Mouse (Mus musculus): ENCODE results near the gene Rfx7. TPM values are rescaled to one million over a fixed set of nuclear protein-coding genes. Genes with fewer than 3 reads are reported as not detected.

The Rfx7 gene
- polyA plus RNA-seq, 1 experiment from 2014 or later: 5.7 TPM

DNA sequence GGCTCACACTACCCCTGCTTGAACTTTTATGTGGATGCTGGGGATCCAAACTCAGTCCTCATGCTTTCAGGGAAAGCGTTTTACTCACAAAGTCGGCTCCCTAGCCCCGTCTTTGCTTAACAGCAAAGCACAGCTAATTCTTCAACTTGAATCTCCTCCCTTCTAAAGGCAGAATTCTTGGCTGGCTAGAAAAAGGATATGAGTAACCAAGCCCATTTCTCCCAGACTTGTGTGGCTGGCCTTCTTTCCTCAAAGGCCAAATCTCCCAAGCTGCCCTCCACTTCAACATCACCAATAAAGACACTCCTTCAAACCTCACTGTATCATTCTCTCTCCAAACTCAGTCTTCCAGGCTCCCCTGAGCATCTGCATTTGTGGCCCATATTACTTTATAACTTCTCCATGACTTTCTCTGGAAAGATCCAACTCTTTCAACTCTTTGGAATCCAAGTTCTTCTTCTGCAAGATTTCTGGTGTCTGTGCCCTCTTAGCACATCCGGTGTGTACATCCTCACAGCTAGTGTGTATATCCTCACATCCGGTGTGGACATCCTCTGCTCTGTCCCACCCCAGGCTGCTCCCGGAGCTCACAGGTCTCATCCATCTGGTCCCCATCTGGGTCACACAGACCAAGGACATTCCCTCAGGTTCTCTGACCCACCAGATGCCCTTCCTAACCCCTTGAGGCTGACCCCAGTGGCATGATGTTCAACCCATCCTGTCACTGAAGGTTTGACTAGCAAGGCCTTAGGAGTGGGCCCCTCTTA lies 111.8 kb downstream of the Rfx7 start:
- H3K36me3 ChIP-seq: no peaks in the 10 kb centered on the region
- H3K4me1 ChIP-seq: peaks cover 29% of the 10 kb centered on the region
- no peak overlapping the region for H3K9ac ChIP-seq
- H3K9me3 ChIP-seq (replicated peaks): no peaks in the 10 kb centered on the region
- H3K4me3 ChIP-seq: no peak overlapping the region
- no peak for ATAC-seq
- H3K27me3 ChIP-seq (replicated peaks): 0 out of 2 replicates have a peak, but pooled peaks cover 8% of the 10 kb centered on the region
- H3K27ac ChIP-seq: no peak overlapping the region
- 79% methylated on average over 6 of the region's 6 CpGs for WGBS (ENCODE audit: insufficient replicate concordance)
- no peak overlapping the region for H3K4me2 ChIP-seq

DNA sequence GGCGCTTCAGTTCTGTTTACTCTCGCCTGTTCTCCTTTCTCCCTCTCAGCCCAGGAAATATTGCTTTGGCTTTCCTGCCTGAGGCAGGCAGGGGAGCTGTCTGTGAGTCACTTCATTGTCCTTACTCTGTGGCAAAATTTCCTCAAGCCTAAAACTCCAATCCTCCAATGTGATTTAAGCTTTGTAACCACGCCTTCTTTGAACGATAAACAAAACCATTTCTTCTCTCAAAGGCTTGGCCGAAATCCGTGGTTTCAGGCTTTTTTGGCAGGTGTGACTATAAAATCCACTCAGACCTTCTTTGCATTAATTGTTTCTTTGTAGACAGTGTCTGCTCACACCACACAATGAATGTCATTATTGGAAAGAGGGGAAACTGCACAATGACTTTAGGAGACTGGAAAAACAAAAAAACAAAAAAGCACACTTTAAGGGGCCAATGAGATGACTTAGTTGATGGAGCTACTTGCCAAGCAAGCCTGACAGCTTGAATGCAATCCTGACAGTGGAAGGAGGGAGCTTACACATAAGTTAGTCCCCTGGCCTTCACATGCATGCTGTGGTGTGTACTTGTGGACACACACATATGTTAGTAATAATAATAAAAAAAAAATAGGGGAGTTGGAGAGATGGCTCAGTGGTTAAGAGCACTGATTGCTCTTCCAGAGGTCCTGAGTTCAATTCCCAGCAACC lies 112.5 kb downstream of the Rfx7 start:
- ATAC-seq: no peak
- H3K9me3 ChIP-seq (replicated peaks): no peaks in the 10 kb centered on the region
- H3K4me3 ChIP-seq: no peak overlapping the region
- 40% methylated on average over 6 of the region's 6 CpGs for WGBS (ENCODE audit: insufficient replicate concordance)
- H3K4me2 ChIP-seq: no peak overlapping the region
- no peaks in the 10 kb centered on the region for H3K36me3 ChIP-seq
- peaks cover 22% of the 10 kb centered on the region for H3K4me1 ChIP-seq
- no peak overlapping the region for H3K9ac ChIP-seq
- 0 out of 2 replicates have a peak, but pooled peaks cover 8% of the 10 kb centered on the region for H3K27me3 ChIP-seq (replicated peaks)
- no peak overlapping the region for H3K27ac ChIP-seq

DNA sequence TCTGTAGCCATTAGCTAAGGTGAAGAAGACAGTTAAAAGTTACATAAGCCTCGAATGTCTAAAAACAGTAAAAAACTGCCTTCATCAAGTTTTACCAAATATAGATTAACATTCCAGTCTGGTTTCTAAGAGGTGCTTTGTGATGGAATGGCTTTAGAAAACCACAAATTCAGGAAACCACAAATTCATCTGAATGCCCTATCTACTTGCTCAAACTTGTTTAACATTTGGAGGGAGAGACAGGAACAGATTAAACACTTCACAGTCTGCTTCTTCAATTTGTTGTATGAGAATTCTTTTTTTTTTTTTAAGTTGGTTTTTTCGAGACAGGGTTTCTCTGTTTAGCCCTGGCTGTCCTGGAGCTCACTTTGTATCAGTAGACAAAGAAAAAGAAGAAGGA lies 117.7 kb downstream of the Rfx7 start:
- no peak overlapping the region for H3K9ac ChIP-seq
- no peak overlapping the region for H3K4me3 ChIP-seq
- no peaks in the 10 kb centered on the region for H3K9me3 ChIP-seq (replicated peaks)
- H3K27ac ChIP-seq: no peak overlapping the region
- H3K4me1 ChIP-seq: 0 out of 2 replicates have a peak, but pooled peaks cover 6% of the 10 kb centered on the region
- no peak overlapping the region for H3K4me2 ChIP-seq
- H3K36me3 ChIP-seq: no peaks in the 10 kb centered on the region
- no peak for ATAC-seq
- H3K27me3 ChIP-seq (replicated peaks): peaks cover 19% of the 10 kb centered on the region; the same call in 1 of the 2 replicates
- WGBS (ENCODE audit: insufficient replicate concordance): 21% methylated on average over 2 of the region's 2 CpGs

DNA sequence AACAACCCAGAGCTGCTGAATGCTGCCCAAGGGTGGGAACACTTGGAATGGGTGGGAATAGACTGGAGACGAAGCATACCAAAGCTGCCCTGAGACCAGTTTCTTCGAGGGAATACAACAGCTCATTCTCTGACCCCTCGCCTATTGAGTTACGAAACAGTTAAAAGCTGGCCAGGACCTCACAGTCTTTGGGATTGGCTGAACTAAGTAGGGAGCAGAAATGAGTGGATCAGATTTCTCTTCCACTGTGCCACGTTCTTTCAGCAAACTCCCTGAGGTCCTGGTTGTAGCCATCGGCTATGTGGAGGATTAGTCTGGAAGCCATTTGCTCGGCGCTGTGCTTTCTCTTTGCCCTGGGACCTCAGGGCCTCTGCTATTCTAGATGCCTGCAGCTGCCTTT lies 120.9 kb downstream of the Rfx7 start:
- H3K4me3 ChIP-seq: no peak overlapping the region; the same call in 1 of the 2 replicates
- H3K36me3 ChIP-seq: no peaks in the 10 kb centered on the region
- H3K9me3 ChIP-seq (replicated peaks): no peaks in the 10 kb centered on the region
- 51% methylated on average over 8 of the region's 8 CpGs for WGBS (ENCODE audit: insufficient replicate concordance)
- peak overlapping the region; percentile 4; the same call in 1 of the 2 replicates for H3K9ac ChIP-seq
- ATAC-seq: no peak
- H3K27ac ChIP-seq: peak overlapping the region; percentile 45
- no peak overlapping the region for H3K4me2 ChIP-seq
- H3K27me3 ChIP-seq (replicated peaks): peaks cover 16% of the 10 kb centered on the region; the same call in 1 of the 2 replicates
- H3K4me1 ChIP-seq: peaks cover 35% of the 10 kb centered on the region

GRCm38 (mm10) chr9:72653533-72653932 lies 121.5 kb downstream of the Rfx7 start:
- Histone ChIP-seq H3K27ac (peak overlapping the region; percentile 45), H3K4me1 (peaks cover 35% of the 10 kb centered on the region), H3K9ac (no peak overlapping the region), H3K36me3 (no peaks in the 10 kb centered on the region), H3K27me3 (replicated peaks) (peaks cover 11% of the 10 kb centered on the region; the same call in 1 of the 2 replicates), H3K4me2 (no peak overlapping the region), H3K4me3 (no peak overlapping the region), H3K9me3 (replicated peaks) (no peaks in the 10 kb centered on the region)
- WGBS (ENCODE audit: insufficient replicate concordance): 62% methylated on average over 4 of the region's 4 CpGs
- no peak for ATAC-seq

DNA sequence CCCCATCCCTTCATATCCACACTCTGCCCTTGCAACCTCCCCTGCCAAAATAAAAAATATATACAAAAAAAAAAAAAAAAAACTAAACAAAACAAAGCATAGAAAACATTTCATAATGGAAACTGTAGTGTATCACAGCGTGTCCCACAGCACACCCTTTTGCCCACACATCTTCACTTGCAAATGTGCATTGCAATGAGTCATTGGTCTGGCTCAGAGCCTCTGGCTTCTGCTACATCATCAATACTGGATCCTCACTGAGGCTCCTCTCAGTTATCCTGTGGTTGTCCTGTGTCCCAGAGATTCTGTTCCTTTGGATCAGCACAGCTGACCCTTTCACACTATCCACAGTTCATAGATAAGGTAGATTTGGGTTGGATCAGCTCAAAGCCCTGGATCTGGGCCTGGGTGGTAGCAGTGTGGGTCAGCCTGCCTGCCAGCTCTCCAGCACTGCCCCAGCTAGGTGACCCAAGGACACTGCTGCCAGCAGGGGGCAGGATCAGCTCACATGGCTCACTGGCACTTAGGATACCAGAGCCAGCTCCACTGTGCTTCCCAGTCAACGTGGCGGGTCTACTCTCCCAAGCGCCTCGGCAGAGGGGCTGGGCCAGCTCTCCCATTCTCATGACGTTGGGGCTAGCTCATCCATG lies 122.7 kb downstream of the Rfx7 start:
- no peaks in the 10 kb centered on the region for H3K36me3 ChIP-seq
- no peaks in the 10 kb centered on the region for H3K9me3 ChIP-seq (replicated peaks)
- peaks cover 35% of the 10 kb centered on the region for H3K4me1 ChIP-seq
- ATAC-seq: peak; percentile 75
- H3K9ac ChIP-seq: no peak overlapping the region
- peaks cover 11% of the 10 kb centered on the region; the same call in 1 of the 2 replicates for H3K27me3 ChIP-seq (replicated peaks)
- 53% methylated on average over 6 of the region's 6 CpGs for WGBS (ENCODE audit: insufficient replicate concordance)
- H3K4me3 ChIP-seq: no peak overlapping the region
- H3K4me2 ChIP-seq: no peak overlapping the region
- no peak overlapping the region for H3K27ac ChIP-seq

GRCm38 (mm10) chr9:72655602-72656001 lies 123.6 kb downstream of the Rfx7 start:
- 61% methylated on average over 5 of the region's 5 CpGs for WGBS (ENCODE audit: insufficient replicate concordance)
- no peak overlapping the region for H3K27ac ChIP-seq
- ATAC-seq: peak; percentile 16; the same call in 1 of the 2 replicates
- H3K9me3 ChIP-seq (replicated peaks): no peaks in the 10 kb centered on the region
- peaks cover 11% of the 10 kb centered on the region; the same call in 1 of the 2 replicates for H3K27me3 ChIP-seq (replicated peaks)
- no peak overlapping the region for H3K4me2 ChIP-seq
- peaks cover 42% of the 10 kb centered on the region for H3K4me1 ChIP-seq
- H3K36me3 ChIP-seq: no peaks in the 10 kb centered on the region
- H3K9ac ChIP-seq: no peak overlapping the region
- no peak overlapping the region for H3K4me3 ChIP-seq

GRCm38 (mm10) chr9:72656491-72656890 lies 124.5 kb downstream of the Rfx7 start:
- Histone ChIP-seq H3K9me3 (replicated peaks) (no peaks in the 10 kb centered on the region), H3K4me2 (no peak overlapping the region), H3K36me3 (no peaks in the 10 kb centered on the region), H3K9ac (no peak overlapping the region), H3K4me3 (no peak overlapping the region), H3K27me3 (replicated peaks) (peaks cover 11% of the 10 kb centered on the region; the same call in 1 of the 2 replicates), H3K4me1 (peaks cover 50% of the 10 kb centered on the region), H3K27ac (0 out of 2 replicates have a peak overlapping the region, but pooled peaks have one; percentile 8)
- no peak for ATAC-seq
- 38% methylated on average over 4 of the region's 4 CpGs for WGBS (ENCODE audit: insufficient replicate concordance)

DNA sequence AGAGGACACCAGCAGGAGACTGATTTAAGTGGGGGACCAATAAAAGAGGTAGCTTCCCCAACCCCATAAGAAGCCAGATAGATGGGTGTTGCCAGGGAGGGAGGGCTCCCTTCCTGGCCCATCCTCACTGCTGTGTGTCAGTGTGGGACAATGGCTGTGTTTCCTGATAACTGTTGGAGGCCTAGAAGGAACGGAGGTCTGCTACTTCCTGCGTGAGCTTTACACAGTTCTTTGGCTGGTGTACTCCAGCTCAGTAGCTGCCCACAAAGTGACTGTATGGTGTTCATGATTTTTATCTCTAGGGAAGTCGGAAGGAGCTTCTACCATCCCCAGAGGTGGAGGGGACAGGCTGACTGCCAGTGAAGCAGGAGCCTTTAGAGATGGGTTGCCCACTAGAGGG lies 124.9 kb downstream of the Rfx7 start:
- Histone ChIP-seq H3K4me3 (no peak overlapping the region), H3K27ac (peak overlapping the region; percentile 8; the same call in 1 of the 2 replicates), H3K36me3 (no peaks in the 10 kb centered on the region), H3K9me3 (replicated peaks) (no peaks in the 10 kb centered on the region), H3K4me2 (no peak overlapping the region), H3K9ac (0 out of 2 replicates have a peak overlapping the region, but pooled peaks have one; percentile 1), H3K27me3 (replicated peaks) (peaks cover 11% of the 10 kb centered on the region; the same call in 1 of the 2 replicates), H3K4me1 (peaks cover 54% of the 10 kb centered on the region)
- ATAC-seq: peak; percentile 28; the same call in 1 of the 2 replicates
- 12% methylated on average over 3 of the region's 3 CpGs for WGBS (ENCODE audit: insufficient replicate concordance)

- ATAC-seq: no peak
- Histone ChIP-seq H3K9ac (no peak overlapping the region), H3K4me1 (peaks cover 54% of the 10 kb centered on the region)
These were observed 125.7 kb downstream of the Rfx7 start for GRCm38 (mm10) chr9:72657694-72658093.

GRCm38 (mm10) chr9:72660139-72660538 lies 128.1 kb downstream of the Rfx7 start:
- Histone ChIP-seq H3K9me3 (replicated peaks) (no peaks in the 10 kb centered on the region), H3K36me3 (peaks cover 15% of the 10 kb centered on the region), H3K4me1 (peaks cover 60% of the 10 kb centered on the region), H3K27ac (no peak overlapping the region), H3K4me2 (no peak overlapping the region), H3K4me3 (no peak overlapping the region), H3K9ac (no peak overlapping the region), H3K27me3 (replicated peaks) (no peaks in the 10 kb centered on the region)
- WGBS (ENCODE audit: insufficient replicate concordance): 29% methylated on average over 4 of the region's 4 CpGs
- no peak for ATAC-seq

More at GRCm38 (mm10) chr9:72657694-72658093, 125.7 kb downstream of the Rfx7 start:
- 0 out of 2 replicates have a peak overlapping the region, but pooled peaks have one; percentile 8 for H3K27ac ChIP-seq
- peaks cover 6% of the 10 kb centered on the region; the same call in 1 of the 2 replicates for H3K27me3 ChIP-seq (replicated peaks)
- H3K4me3 ChIP-seq: no peak overlapping the region
- 73% methylated on average over 1 of the region's 1 CpGs for WGBS (ENCODE audit: insufficient replicate concordance)
- H3K36me3 ChIP-seq: no peaks in the 10 kb centered on the region
- no peaks in the 10 kb centered on the region for H3K9me3 ChIP-seq (replicated peaks)
- H3K4me2 ChIP-seq: no peak overlapping the region
